Mouse (Mus musculus) limb, embryonic 13.5 days (tissue): Measurements from ENCODE around the gene Shc3. TPM values are rescaled to one million over a fixed set of nuclear protein-coding genes. Genes with fewer than 3 reads are reported as not detected.

ENCODE experiments used
- ATAC-seq: fragments of 200-750 bp; cut with Nextera tagmentation; 2 replicates; pipeline ENCODE4 v1.8.0; 2017; ENCODE audit warnings: low read depth, moderate number of reproducible peaks, moderate TSS enrichment; ENCODE audit not compliant: low FRiP score
- H3K27ac ChIP-seq: fragments of 300-500 bp; sonication (generic); 2 replicates; pipeline ENCODE4 v1.5.1; 2015; ENCODE audit warnings: inconsistent platforms, mild to moderate bottlenecking, moderate library complexity
- H3K27me3 ChIP-seq: fragments of 300-500 bp; sonication (generic); 2 replicates; pipeline ENCODE4 v1.6.1; 2015; ENCODE audit warnings: mild to moderate bottlenecking, inconsistent platforms
- H3K36me3 ChIP-seq: fragments of 300-500 bp; sonication (generic); 2 replicates; pipeline ENCODE4 v1.6.1; 2015; ENCODE audit warnings: inconsistent platforms, mild to moderate bottlenecking, moderate library complexity
- H3K4me1 ChIP-seq: fragments of 300-500 bp; sonication (generic); 2 replicates; pipeline ENCODE4 v1.6.1; 2015; ENCODE audit warnings: inconsistent platforms
- H3K4me2 ChIP-seq: fragments of 300-500 bp; sonication (generic); replicated peaks from 2 replicates; pipeline ENCODE4 v1.6.1; 2015; ENCODE audit warnings: inconsistent platforms, mild to moderate bottlenecking, moderate library complexity
- H3K4me3 ChIP-seq: fragments of 300-500 bp; sonication (generic); 2 replicates; pipeline ENCODE4 v1.5.1; 2015; ENCODE audit warnings: moderate library complexity, mild to moderate bottlenecking, inconsistent platforms
- H3K9ac ChIP-seq: fragments of 300-500 bp; sonication (generic); 2 replicates; pipeline ENCODE4 v1.6.1; 2015; ENCODE audit warnings: mild to moderate bottlenecking, inconsistent platforms
- H3K9me3 ChIP-seq: fragments of 300-500 bp; sonication (generic); 2 replicates; pipeline ENCODE4 v1.6.1; 2016; ENCODE audit warnings: inconsistent platforms
- WGBS: fragments of 180-500 bp; shearing (Covaris S2); methylation state at CpG from one replicate; pipeline ENCODE4 v1.1.7; 2015; 5-methylcytosine and 5-hydroxymethylcytosine counted together
- polyA plus RNA-seq: library from polyadenylated mRNA; unstranded; fragments of >200 nt; fragmentation: Nextera tagmentation; extraction: Ambion mirVana; gene quantifications from 2 replicates; pipeline ENCODE4 v1.2.1, GENCODE M21; 2015

Gene Shc3
- polyA plus RNA-seq, 1 experiment from 2014 or later: 0.69 TPM

GRCm38 (mm10) chr13:51408519-51409001, 160.7 kb downstream of the Shc3 start, which contains the start of gene S1pr3:
TSS of gene S1pr3 (plus strand) at chr13:51408639.
- peak within 1 kb of the TSS; percentile 91 for H3K9ac ChIP-seq
- WGBS: under 1% methylated on average over 33 of the region's 33 CpGs
- peak within 1 kb of the TSS; percentile 87 for H3K4me2 ChIP-seq
- no peaks in the 10 kb centered on the region for H3K27me3 ChIP-seq
- peak within 1 kb of the TSS; percentile 86 for H3K27ac ChIP-seq
- peak within 1 kb of the TSS; percentile 66 for H3K4me3 ChIP-seq
- no peaks in the 10 kb centered on the region for H3K9me3 ChIP-seq
- ATAC-seq: peak; percentile 84
- H3K4me1 ChIP-seq: peaks cover 56% of the 10 kb centered on the region
- peaks cover 8% of the 10 kb centered on the region; the same call in 1 of the 2 replicates for H3K36me3 ChIP-seq

DNA sequence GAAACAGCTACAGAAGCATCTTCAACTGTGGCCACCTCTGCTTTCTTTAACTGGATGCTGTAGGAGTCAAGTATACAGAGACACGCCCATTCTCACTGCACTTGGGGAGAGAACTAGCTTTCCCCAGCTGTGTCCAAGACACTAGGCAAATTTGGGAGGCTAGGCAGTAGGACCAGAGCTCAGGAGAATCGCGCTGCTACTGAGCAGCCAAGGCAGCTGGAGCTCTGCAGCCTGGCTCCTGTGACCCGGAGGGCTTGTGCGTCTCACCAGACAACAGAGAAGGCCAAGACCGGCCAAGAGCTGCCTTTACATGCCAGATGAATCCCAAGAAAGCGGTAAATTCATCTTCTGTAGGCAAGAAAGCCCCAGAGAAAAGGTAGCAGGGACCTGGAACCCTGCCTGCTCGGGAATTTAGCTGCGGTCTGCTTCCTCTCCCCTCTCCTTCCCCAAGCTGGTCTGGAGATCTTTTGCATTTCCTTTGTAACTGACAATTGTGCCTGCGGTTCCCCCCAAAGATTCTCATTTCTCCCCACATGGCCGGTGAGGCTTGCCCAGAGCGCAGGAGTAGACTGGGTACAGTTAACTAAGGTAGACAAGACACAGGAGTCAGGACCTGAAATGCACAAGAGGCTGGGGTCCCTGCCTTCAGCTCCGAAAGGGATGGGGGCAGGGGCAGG, 161.5 kb downstream of the Shc3 start:
- Histone ChIP-seq H3K9ac (peak overlapping the region; percentile 91), H3K4me1 (peaks cover 48% of the 10 kb centered on the region), H3K36me3 (no peaks in the 10 kb centered on the region), H3K27me3 (no peaks in the 10 kb centered on the region), H3K4me2 (peak overlapping the region; percentile 87), H3K4me3 (peak overlapping the region; percentile 66), H3K9me3 (no peaks in the 10 kb centered on the region), H3K27ac (peak overlapping the region; percentile 86)
- WGBS: 20% methylated on average over 13 of the region's 13 CpGs
- ATAC-seq: no peak

- 89% methylated on average over 13 of the region's 13 CpGs for WGBS
These were observed 163.4 kb downstream of the Shc3 start for GRCm38 (mm10) chr13:51405731-51406320.

DNA sequence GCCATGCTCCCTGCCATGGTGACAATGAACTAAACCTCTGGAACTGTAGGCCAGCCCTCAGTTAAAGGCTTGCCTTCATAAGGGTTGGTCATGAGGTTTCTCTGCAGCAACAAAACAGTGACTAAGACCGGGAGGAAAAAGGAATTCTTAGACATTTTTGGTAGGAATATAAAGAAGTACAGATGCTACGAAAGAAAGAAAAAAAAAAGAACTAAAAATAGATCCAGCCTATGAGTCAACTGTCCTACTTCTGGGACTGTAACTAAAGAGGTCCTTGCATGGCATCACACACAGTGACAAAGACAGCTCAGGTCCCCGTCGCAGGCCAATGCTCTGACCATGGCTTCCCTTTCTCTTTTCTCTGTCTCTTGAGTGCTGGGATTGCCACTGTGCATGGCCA, 164.7 kb downstream of the Shc3 start:
- ATAC-seq: no peak
- Histone ChIP-seq H3K27me3 (no peaks in the 10 kb centered on the region), H3K9me3 (no peaks in the 10 kb centered on the region), H3K4me2 (no peak overlapping the region), H3K9ac (no peak overlapping the region), H3K36me3 (no peaks in the 10 kb centered on the region), H3K4me3 (no peak overlapping the region), H3K27ac (no peak overlapping the region), H3K4me1 (peaks cover 32% of the 10 kb centered on the region)
- WGBS: 90% methylated on average over 4 of the region's 4 CpGs

More at GRCm38 (mm10) chr13:51405731-51406320, 163.4 kb downstream of the Shc3 start:
- no peak for ATAC-seq
- Histone ChIP-seq H3K9me3 (no peaks in the 10 kb centered on the region), H3K4me3 (no peak overlapping the region), H3K4me2 (no peak overlapping the region), H3K4me1 (peaks cover 37% of the 10 kb centered on the region), H3K27me3 (no peaks in the 10 kb centered on the region), H3K9ac (no peak overlapping the region), H3K36me3 (no peaks in the 10 kb centered on the region), H3K27ac (no peak overlapping the region)

DNA sequence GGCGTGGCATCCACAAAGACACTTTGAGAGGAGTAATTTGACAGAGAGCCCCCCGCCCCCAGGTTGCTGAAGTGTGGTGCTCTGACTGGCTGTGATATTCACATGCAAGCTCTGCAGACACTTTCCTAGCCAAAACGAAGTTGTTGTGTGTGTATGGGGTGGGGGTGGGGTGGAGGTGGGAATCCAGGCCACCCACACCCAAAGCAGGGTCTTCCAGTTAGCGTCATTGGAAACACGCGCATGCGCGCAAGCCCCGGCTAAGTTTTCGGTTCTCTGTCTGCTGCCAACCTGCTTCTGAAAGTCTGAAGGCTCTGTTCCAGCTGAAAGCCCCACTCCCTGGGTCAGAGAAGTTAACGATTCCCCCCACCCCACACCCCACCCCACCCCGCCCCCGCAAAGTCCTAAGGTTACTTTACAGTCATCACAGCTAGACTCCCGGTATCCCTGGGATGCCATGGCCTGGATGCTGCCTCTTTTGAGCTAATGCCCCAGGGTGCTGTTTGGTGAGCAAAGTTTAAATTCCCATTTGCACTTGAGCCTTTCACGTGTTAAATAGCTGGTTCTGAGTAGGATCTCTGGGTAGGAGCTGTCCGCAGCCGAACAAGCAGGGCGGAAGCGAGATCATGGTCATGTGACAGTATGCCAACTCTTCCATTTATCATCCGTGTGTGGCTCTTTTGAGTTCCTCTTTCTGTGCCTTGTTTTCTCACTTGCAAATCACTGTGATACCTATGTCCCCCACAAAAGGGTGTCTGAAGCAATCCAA, 168.3 kb downstream of the Shc3 start:
- Histone ChIP-seq H3K4me2 (peak overlapping the region; percentile 80), H3K9me3 (no peaks in the 10 kb centered on the region), H3K36me3 (no peaks in the 10 kb centered on the region), H3K27me3 (no peaks in the 10 kb centered on the region), H3K4me3 (peak overlapping the region; percentile 36), H3K9ac (peak overlapping the region; percentile 55), H3K4me1 (peaks cover 12% of the 10 kb centered on the region), H3K27ac (peak overlapping the region; percentile 39; the same call in 1 of the 2 replicates)
- peak; percentile 49 for ATAC-seq
- 8% methylated on average over 20 of the region's 20 CpGs for WGBS

DNA sequence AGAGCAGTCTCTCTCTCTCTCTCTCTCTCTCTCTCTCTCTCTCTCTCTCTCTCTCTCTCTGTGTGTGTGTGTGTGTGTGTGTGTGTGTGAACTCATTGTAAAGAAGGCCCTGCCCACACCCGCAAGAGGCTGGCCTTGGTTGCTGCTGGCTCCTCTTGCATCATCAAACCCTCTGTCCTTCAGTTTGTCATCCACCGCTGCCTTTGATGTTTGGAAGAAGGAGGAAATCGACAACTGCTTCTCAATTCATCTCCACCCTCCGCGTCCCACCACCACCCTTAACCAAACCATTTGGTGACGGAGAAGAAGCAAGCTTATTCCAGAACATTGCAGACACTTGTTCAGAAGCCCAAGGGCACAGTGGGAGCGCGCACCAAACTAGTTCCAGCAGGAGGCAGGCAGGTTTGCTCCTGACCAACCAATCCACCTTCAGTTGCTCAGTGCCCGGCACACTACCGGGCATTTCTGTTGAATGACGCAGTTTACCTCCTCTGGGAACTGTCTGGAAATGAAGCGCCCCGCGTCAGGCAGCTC, 169.0 kb downstream of the Shc3 start:
- H3K27me3 ChIP-seq: no peaks in the 10 kb centered on the region
- H3K27ac ChIP-seq: peak overlapping the region; percentile 39; the same call in 1 of the 2 replicates
- peak overlapping the region; percentile 36 for H3K4me3 ChIP-seq
- peak overlapping the region; percentile 55 for H3K9ac ChIP-seq
- peaks cover 1% of the 10 kb centered on the region; the same call in 1 of the 2 replicates for H3K9me3 ChIP-seq
- H3K36me3 ChIP-seq: no peaks in the 10 kb centered on the region
- H3K4me1 ChIP-seq: peaks cover 12% of the 10 kb centered on the region
- peak; percentile 45 for ATAC-seq
- 15% methylated on average over 14 of the region's 14 CpGs for WGBS
- peak overlapping the region; percentile 80 for H3K4me2 ChIP-seq

DNA sequence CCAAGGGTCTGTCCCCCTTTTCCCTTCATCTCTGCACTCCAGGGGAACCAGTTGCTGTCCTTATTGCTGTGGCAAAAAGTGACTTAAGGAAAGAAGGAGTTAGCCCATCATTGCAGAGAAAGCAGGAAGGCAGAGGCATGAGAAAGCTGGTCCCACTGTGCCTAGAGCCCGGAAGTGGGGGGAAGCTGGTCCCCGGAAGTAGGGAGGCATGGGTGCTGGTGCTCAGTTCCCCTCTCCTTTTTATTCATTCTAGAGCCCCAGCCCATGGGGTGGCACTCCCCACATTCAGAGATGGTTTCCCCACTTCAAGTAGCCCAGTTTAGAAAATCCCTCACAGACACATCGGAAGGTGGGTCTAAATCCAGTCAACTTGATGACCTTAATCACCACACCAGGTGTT, 169.7 kb downstream of the Shc3 start:
- 91% methylated on average over 3 of the region's 3 CpGs for WGBS

GRCm38 (mm10) chr13:51397861-51398260, 171.4 kb downstream of the Shc3 start:
- H3K4me3 ChIP-seq: no peak overlapping the region
- 75% methylated on average over 6 of the region's 6 CpGs for WGBS
- no peak for ATAC-seq
- no peaks in the 10 kb centered on the region for H3K36me3 ChIP-seq
- H3K9ac ChIP-seq: no peak overlapping the region
- no peaks in the 10 kb centered on the region for H3K27me3 ChIP-seq
- no peak overlapping the region for H3K4me2 ChIP-seq
- peaks cover 12% of the 10 kb centered on the region for H3K4me1 ChIP-seq
- no peak overlapping the region for H3K27ac ChIP-seq
- peaks cover 5% of the 10 kb centered on the region; the same call in 1 of the 2 replicates for H3K9me3 ChIP-seq

More for the DNA sequence above, 169.7 kb downstream of the Shc3 start:
- Histone ChIP-seq H3K9me3 (peaks cover 5% of the 10 kb centered on the region; the same call in 1 of the 2 replicates), H3K4me1 (peaks cover 12% of the 10 kb centered on the region), H3K27ac (no peak overlapping the region), H3K27me3 (no peaks in the 10 kb centered on the region), H3K4me3 (no peak overlapping the region), H3K4me2 (no peak overlapping the region), H3K9ac (no peak overlapping the region), H3K36me3 (no peaks in the 10 kb centered on the region)
- no peak for ATAC-seq

DNA sequence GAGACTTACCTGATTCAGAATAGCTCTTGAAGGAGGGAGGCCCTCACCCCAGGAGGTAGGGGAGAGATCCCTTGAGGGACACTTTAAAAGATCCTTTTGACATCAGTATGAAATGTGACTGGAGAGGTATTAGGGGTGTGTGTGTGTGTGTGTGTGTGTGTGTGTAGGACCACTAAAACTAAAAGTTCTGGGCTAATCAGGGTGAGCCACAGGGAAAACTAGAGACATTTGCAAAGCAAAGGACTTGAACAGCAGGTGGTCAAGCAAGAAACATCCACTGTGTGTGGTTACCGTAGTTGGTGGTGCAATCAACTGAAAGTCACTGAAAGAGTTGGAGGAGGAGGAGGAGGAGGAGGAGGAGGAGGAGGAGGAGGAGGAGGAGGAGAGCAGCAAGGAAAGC, 177.0 kb downstream of the Shc3 start:
- Histone ChIP-seq H3K4me1 (peaks cover 25% of the 10 kb centered on the region), H3K9ac (no peak overlapping the region), H3K4me2 (no peak overlapping the region), H3K4me3 (no peak overlapping the region), H3K27me3 (no peaks in the 10 kb centered on the region), H3K36me3 (no peaks in the 10 kb centered on the region), H3K27ac (no peak overlapping the region), H3K9me3 (peaks cover 5% of the 10 kb centered on the region; the same call in 1 of the 2 replicates)
- no peak for ATAC-seq
- WGBS: no CpG with 5 or more reads among the region's 1 CpGs

DNA sequence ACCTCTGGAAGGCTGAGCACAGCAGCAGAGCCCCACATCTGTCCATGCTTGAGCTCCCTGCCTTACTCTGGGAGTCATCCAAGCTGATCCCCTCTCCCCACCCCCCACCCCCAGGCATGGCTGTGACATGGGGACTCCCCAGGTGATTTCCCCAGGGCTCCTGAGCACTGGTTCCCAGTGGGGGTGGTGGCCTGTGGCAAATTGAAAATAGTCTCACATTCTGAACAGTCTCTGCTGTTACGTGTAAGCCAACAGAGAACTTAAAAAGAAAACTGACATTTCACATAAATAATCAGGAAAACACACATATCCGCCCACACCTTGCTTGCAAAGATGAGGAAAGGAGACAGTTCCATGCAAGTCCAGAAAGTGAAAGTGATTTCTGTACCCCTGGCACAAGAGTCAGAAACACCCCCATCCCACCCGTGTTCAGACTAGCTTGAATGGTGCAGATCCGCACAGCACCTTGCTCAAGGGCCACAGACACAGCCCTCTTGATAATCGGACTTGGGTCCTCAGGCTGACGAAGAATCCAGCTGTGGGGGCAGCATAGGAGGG, 177.8 kb downstream of the Shc3 start:
- Histone ChIP-seq H3K27ac (no peak overlapping the region), H3K4me3 (no peak overlapping the region), H3K9me3 (peaks cover 5% of the 10 kb centered on the region; the same call in 1 of the 2 replicates), H3K27me3 (no peaks in the 10 kb centered on the region), H3K4me2 (no peak overlapping the region), H3K9ac (no peak overlapping the region), H3K36me3 (no peaks in the 10 kb centered on the region), H3K4me1 (peaks cover 25% of the 10 kb centered on the region)
- ATAC-seq: no peak
- 88% methylated on average over 6 of the region's 6 CpGs for WGBS

DNA sequence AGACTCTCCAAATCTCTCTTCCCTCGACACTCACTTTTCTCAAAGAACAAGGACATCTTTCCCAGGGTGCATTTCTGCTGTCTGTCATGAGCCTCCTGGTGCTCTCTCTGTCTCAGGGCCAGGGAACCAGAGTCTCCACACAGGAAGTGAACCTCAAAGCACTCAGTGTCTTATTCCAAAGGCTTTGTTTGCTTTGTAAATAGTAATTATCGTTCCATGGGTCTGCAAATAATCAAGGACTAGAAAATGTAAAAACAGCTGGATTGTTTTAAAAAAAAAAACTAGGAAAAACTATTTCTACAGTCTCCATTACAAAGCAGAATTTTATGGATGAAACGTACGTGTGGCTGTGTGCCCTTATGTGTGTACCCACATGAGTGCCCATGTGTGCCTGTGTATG, 178.8 kb downstream of the Shc3 start:
- no peaks in the 10 kb centered on the region for H3K36me3 ChIP-seq
- peaks cover 5% of the 10 kb centered on the region; the same call in 1 of the 2 replicates for H3K9me3 ChIP-seq
- 30% methylated on average over 4 of the region's 4 CpGs for WGBS
- ATAC-seq: no peak
- H3K9ac ChIP-seq: no peak overlapping the region
- H3K4me3 ChIP-seq: no peak overlapping the region
- H3K4me2 ChIP-seq: no peak overlapping the region
- H3K27me3 ChIP-seq: no peaks in the 10 kb centered on the region
- H3K4me1 ChIP-seq: peaks cover 30% of the 10 kb centered on the region
- H3K27ac ChIP-seq: no peak overlapping the region
